Mouse (Mus musculus): ENCODE measurements around the gene Agap1.

- TF ChIP-seq CTCF (IDR thresholded peaks at IDR 0.05; ENCODE audit: borderline replicate concordance, extremely low read depth, insufficient read depth, insufficient read length): peak; percentile 41; the same call in 1 of the 2 replicates
- TF ChIP-seq POLR2A (IDR thresholded peaks at IDR 0.05; ENCODE audit: borderline replicate concordance, extremely low read depth, insufficient read depth, insufficient read length, poor library complexity, severe bottlenecking): no peak
Measured at GRCm38 (mm10) chr1:89730589-89731195, 276.1 kb downstream of the Agap1 start.

Measured in brain, embryonic 14.5 days (tissue).